Mouse (Mus musculus) gastrocnemius, postnatal 14 days (tissue): ENCODE results near the gene Cacng6. TPM values are rescaled to one million over a fixed set of nuclear protein-coding genes. Genes with fewer than 3 reads are reported as not detected.

ENCODE experiments used
- DNase-seq: peaks from one replicate; pipeline ENCODE4 v3.0.0; 2021; ENCODE audit warnings: mixed read lengths
- intact Hi-C: fragments of 180-260 bp; cut with DNase I; formaldehyde crosslinking; loops from one replicate; pipeline ENCODE4 v1.15.1; 2025; ENCODE audit warnings: low total_unique reads
- microRNA-seq, 2 experiments: library from miRNA; unstranded; fragments of <30 nt; microRNA quantifications; one replicate each; pipeline ENCODE4 v1.2.0; 2021
- total RNA-seq, 2 experiments: library from RNA; stranded (reverse); gene quantifications; 2 replicates each; pipeline ENCODE4 v1.2.3; 2021

Cacng6 gene
- total RNA-seq, 2 experiments from 2014 or later = 79.3 to 91.5 TPM

DNA sequence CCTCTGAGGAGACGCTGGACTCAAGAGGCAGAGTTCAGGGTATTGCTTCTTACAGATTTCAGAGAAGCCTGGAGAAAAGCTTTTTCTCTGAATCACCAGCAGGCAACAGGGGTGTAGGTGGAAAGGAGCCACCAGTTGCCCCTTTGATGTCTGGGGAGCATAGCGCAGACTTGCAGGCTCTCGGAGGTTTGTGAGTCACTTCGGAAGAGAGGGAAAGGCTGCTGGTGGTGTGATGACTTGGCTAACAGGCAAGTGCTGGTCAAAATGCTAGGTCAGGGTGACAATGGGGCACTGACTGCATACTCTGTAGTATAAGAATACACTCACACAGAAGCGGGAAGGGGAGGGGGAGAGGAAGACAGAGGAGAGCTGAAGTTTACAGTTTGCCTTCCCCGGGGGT is 27.2 kb downstream of the Cacng6 start:
- intact Hi-C loops = loop anchor here (2.0 kb wide), 1 partner anchor 120 kb away; no protein-coding TSS in a partner anchor
- no peak for DNase-seq

DNA sequence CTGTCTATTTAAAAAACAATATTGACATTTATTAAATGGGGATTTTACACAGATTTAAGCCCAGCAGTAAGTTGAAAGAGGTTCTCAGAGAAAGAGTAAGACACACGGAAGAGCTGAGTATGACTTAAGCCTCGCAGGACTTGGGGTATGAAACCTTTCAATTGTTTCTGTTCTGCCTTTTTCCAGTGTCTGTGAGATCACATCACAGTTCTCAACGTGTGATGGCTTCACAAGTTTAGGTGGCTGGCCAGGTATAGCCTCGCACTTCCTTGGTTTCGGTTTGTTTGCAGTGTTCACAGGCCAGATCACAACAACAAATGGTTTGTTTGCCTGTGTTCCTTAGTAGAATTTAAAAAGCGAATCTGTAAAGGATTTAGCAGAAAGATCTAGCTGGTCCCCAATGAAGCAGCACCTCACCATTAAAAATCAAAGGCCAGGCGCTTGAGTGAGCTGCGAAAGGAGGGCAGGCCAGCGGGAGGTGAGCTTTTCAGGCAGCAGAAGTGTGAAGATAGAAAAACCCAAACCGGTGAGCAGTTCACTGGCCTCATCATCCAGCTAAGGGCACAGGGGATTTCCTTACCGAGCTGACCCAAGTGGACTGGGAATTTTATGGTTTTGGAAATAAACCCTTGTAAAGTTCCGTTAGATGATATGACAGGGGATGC is 29.0 kb downstream of the Cacng6 start:
- DNase-seq = no peak
- intact Hi-C loops = no loop called here

DNA sequence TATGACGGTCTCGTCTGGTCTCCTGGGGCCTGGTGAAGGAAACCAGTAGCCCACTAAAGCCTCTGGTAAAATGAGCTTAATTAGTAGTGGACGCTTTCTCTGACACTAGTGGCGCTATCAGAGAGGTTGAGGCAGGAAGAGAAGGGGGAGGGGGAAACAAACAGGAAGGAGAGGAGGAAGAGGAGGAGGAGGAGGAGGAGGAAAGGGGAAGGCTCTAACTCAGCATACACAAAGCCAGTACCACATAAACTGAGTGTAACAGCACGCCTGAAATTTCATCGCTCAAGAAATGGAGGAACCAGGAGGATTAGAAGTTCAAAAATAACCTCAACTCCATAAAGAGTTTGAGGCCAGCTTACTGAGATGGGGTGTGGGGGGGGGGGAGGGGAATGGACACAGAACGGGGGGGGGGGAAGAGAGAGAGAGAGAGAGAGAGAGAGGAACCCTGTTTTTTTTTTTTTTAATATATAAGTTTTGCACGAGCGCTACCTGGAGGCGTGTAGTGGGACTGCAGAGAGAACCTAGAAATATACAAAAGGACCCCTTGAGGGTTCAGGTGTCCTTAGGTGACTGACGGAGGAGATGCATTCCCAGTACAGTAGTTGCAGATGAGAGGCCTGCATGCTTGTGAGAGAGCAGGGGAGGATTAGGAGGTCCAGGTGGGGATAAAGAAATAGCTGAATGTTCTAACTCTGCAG is 29.6 kb downstream of the Cacng6 start:
- intact Hi-C loops = no loop called here
- DNase-seq = no peak

DNA sequence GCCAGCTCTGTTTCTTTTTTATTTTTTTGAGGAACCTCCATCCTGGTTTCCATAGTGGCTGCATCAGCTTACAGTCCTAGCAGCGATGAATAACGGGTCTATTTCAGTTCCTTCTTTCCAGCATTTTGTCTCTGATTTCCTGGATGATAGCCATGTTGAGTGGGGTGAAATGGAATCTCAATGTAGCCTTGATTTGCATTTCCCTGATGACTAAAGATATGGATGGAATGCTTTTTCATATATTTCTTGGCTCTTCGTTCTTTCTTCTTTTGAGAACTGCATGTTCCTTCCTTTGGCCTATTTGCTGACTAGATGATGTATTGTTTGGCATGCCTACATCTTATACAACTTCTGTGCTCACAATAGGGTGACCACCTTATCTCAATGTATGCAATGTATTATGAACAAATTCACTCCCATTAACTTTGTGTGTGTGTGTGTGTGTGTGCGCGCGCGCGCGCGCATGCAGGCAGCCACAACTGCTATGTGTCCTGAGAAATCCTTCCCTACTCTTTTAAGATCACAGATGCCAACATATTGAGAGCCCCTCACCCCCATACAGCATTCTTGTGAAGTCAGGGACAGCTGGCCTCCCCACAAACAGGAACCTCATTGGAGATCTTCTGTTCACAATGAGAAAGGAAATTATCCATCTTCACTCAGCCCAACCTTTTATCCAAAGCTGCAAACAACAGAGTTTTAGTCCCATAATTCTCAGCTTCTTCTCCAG is 33.3 kb downstream of the Cacng6 start:
- intact Hi-C loops = no loop called here

DNA sequence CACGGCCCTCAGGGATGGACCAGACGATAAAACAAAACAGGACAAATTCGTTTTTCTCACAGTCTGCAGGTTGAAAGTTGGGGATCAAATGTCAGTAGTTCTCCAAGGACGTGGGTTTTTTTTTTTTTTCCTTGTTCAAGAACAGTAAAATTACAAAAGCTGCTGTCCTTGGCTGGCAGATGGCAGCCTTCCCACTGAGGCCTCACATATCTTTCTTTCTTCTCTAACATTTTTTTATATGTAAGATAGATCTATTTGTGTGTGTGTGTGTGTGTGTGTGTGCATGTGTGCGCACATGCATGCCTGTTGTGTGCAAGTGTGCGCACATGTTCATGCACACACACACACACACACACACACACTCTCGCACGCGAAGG is 33.8 kb downstream of the Cacng6 start:
- intact Hi-C loops = no loop called here
- DNase-seq = no peak

More for the DNA sequence above, 33.3 kb downstream of the Cacng6 start:
- DNase-seq = no peak

DNA sequence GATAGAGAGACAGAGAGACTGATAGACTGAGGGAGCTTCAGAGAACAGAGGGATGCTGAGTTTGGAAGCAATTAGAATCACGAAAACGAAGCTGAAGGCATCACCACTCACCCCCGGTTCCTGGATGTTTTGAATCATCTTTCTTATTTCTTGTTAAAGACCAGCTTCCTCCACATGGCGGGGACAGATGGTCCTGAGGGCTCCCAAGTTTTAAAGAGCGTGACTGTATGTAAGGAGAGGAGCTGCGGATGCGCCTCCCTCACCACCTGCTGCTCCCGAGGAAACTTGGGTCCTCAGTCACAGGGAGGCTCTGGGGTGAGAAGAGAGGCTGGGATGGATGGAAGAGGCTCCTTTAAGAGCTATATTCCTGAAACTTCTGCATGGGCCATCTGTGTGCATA is 36.3 kb downstream of the Cacng6 start:
- DNase-seq = no peak
- intact Hi-C loops = no loop called here

DNA sequence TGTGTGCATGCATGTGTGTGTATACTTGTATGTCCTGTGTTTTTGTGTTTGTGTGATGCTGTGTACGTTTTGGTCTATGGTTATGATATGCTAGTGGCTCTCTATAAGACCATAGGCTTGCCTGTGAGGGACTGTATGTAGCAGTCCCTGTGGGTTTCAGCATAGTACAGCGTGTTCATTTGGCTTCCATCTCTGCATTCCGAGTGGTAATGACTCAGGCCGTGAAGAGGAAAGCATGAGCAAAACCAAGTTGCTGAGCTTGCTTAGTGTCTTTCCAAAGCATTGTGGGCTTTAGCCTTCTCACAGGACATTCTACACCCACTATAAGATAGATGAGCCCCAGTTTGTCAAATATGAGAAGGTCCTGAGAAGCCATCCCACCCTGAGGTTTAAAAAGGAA is 39.3 kb downstream of the Cacng6 start:
- intact Hi-C loops = no loop called here
- DNase-seq = no peak

DNA sequence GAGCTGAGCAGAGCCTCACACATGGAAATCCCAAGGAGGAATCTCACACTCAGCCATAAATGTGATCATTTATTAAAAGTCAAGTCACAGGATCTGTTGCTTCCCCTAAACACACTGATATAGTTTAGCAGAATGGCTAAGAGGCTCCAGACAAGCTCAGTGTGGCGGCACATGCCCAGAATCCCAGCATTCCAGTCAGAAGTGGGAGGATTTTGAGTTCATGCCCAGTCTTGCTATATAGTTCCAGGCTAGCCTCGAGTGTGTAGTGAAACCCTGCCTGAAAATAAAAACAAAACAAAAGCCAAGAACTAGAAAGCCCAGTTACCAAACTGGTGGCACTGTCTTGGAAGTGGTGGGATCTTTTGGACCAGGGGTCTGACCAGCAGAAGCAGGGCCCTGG is 44.6 kb downstream of the Cacng6 start:
- no peak for DNase-seq
- intact Hi-C loops = no loop called here

DNA sequence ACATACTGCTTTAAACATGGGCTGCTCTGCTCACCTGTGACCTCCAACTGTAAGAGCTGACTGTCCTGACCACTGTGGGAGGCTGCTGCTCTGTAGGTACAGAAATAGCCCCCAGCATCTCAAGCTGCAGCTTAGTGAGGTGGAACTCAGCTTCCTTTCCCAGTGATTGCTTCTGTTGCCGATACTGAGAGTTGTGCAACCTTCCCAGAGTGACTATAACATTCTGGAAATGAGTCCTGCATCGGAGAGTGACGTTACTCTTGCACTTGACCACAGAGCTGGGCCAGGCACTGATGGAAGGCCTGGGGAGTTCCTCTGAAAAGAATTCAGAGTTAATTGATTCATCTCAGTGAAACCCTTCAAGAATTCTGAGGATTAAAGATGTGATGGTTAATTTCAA is 48.8 kb downstream of the Cacng6 start:
- no peak for DNase-seq
- intact Hi-C loops = no loop called here

DNA sequence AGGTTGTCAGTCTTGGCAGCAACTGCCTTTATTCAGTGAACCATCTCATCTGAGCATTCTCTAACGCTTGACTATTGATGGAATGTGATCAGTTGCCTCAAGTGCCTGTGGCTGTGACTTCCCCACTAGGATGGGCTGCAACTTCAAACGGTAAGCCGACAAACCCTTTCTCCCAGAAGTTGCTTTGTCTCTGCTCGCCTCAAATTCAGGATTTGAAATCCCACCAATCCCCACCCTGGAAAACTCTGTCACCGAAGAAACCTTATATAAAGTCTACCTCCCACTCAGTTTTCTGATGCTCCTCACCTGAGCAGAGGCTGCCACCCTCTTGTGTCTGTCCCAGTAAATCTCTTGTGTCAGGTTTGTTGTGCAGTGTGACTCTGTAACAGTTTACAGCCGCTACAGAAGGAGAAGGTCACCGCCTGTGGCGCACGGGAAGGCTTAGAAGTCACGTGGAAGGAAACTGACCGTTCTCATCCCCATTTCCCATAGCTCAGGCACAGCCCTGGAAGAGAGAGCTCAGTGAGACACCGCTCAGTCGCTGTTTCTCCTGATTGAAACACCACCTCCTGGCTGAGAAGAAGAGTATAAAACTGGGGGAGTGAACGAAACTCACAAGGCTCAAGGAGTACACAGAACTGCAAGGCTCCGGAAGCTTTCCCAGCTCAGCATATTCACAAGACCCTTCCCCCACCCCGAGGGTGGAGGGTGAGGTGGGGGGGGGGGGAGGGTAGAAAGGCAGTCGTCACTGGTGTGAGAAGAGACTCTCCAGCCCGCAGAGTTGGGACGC is 50.5 kb downstream of the Cacng6 start:
- no peak for DNase-seq

DNA sequence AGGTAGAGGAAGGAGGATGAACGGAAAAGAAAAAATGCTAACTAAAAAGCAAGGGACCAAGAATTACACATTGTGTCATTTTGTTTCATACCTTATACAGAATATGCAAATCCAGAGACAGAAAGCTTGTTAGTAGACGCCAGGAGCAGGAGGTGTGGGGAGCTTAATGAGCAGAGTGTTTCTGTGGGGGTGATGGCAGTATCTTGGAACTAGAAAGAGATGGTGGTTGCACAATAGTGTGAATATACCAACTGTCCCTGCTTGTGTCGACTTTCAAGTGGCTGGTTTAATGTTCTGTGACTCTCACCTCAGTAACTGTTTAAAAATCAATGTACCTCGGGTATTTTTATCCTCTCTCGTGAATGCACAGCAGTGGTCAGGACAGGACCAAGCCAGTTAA is 52.7 kb downstream of the Cacng6 start:
- intact Hi-C loops = no loop called here

More for the DNA sequence above, 50.5 kb downstream of the Cacng6 start:
- intact Hi-C loops = no loop called here

DNA sequence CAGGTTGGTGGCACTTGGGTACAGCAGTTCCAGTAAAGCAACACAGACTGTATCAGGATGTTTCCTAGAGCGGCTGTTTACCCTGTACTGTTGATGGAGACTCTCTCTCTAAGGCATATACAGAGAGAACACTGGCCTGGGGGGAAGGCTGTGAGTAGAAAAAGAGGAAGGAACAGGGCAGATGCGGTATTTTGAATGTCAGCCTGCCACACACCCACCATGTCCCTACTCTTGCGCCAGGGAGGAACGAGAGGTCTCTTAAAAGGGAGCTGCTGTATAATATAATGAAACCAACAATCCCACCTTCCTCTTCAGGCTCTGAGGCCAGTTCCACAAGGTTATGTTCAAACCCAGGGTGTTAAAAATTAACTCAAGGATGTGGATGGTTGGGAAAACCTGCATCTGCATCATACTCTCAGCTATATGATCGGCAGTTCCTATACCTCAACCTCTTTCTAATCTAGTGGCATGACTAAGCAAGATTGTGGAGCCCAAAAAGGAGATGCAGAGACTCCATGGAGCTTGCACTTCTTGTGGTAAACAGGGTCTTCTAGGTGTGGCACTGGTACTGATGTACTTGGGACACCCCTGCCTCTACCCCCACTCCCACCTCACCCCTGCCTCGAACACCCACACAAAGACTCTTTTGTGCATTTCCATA is 58.1 kb downstream of the Cacng6 start:
- intact Hi-C loops = no loop called here
- no peak for DNase-seq

More for the DNA sequence above, 52.7 kb downstream of the Cacng6 start:
- no peak for DNase-seq

Small RNA genes within 50 kb of the gene (microRNA-seq; reads per million reads assigned to microRNA genes)
- 1.5 to 2.2 reads per million in 2 experiments for gene Gm23450

Other genes with a start within 250 kb of the Cacng6 start
- gene Nlrp12, start 174.5 kb upstream of the Cacng6 start, total RNA-seq = not detected
- gene Myadm, start 135.1 kb upstream of the Cacng6 start, total RNA-seq = 10 to 100 TPM; 65.0 to 76.7 TPM
- 1 to 10 TPM; 2.1 to 2.3 TPM for gene Prkcg, start 135.0 kb upstream of the Cacng6 start, total RNA-seq
- gene Cacng7, start 91.2 kb upstream of the Cacng6 start, total RNA-seq = 1 to 10 TPM; 5.9 to 6.7 TPM
- gene Cacng8, start 33.5 kb upstream of the Cacng6 start, total RNA-seq = not detected
- under 1 TPM in 1 of 2 experiments, not detected in 1; 0.12 TPM for gene Tarm1, start 78.4 kb downstream of the Cacng6 start, total RNA-seq
- under 1 TPM in 1 of 2 experiments, not detected in 1; 0.13 TPM for gene Oscar, start 192.0 kb downstream of the Cacng6 start, total RNA-seq
- 100 to 1,000 TPM; 731 to 849 TPM for gene Ndufa3, start 193.2 kb downstream of the Cacng6 start, total RNA-seq
- 10 to 100 TPM; 11.5 to 14.6 TPM for gene Tfpt, start 205.7 kb downstream of the Cacng6 start, total RNA-seq
- gene Prpf31, start 205.8 kb downstream of the Cacng6 start, total RNA-seq = 10 to 100 TPM; 24.7 to 27.4 TPM
- 10 to 100 TPM; 18.0 to 22.3 TPM for gene Cnot3, start 221.1 kb downstream of the Cacng6 start, total RNA-seq
- gene Leng1, start 241.6 kb downstream of the Cacng6 start, total RNA-seq = 1 to 10 TPM; 4.8 to 5.6 TPM